Mouse (Mus musculus): ENCODE data around the gene Lamp5.
A peak's percentile ranks its signal among the peaks of the same experiment; 100 is the strongest.

Gene Lamp5

DNA sequence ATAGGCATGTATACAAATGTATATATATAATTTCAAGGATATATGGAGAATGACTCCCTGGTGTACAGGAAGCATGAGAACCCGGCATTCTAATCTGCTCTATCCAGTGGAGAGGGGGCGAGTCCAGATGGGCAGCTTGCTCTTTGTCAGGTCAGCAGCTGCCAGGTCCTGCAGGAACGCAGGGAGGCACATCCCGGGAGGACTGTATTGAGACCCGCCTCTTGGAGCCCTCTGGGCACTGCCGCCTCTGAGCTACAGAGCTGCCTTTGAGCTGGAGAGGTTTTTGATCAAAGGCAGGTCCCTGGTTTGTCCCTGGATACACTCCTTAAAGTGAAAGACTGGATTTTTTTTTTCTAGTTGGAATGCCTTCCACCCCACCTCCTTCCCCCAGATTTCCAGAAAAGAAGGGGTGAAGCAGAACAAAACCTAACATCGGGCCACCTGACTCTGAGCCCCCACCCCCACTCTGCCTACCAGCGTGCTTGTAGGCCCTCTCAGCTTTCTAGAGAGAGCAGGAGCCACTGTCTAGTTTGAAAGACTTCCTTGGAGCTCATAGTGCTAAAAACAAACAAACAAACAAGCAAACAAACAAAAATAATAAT, at the start of gene Lamp5:
TSS of gene Lamp5 (plus strand) at position 552 of the 602 bp plus-strand sequence.
- no peak for DNase-seq (ENCODE audit: low read depth, low spot score)

DNA sequence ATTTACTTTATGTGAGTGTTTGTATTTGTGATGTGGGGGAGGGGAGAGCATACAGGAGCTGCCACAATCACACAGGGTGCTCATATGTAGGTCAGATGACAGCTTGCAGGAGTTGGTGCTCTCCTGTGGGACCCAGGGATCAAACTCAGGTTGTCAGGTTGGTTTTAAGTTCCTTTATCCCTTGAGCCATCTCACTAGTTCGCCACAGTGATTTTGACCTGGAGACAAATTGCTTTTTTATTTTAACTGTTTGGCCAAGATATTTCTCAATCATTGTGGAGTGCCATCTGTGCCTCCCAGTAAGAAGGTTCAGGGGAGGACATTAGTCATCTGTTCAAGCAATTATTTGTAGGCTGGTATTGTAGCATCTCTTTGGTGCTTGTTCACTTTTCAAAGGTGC, 48.2 kb upstream of the Lamp5 start:
- no peak for DNase-seq (ENCODE audit: low read depth, low spot score)

DNA sequence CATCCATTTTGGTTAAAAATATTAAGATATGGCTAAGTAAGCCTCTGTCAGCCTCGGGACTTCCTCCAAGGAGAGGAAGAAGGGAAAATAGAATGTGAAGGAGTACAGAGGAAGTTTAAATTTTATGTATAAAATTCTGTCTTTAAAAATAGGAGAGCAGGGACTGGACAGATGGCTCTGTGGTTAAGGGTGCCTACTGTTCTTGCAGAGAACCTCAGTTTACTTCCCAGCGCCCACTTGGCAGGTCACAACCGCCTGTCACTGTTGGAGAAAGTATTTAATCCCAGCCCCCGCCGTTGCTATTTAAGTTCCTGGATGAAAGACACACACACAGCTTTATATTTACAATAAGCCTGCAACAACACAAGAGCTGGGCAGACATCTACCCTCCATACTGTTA, 45.8 kb upstream of the Lamp5 start:
- DNase-seq (ENCODE audit: low read depth, low spot score): no peak

- no peak for DNase-seq (ENCODE audit: low read depth, low spot score)
Observed at GRCm38 (mm10) chr2:136012759-136013158, 39.3 kb upstream of the Lamp5 start.

- DNase-seq (ENCODE audit: low read depth, low spot score): no peak
Observed at GRCm38 (mm10) chr2:136048464-136048863, 3.6 kb upstream of the Lamp5 start.

DNA sequence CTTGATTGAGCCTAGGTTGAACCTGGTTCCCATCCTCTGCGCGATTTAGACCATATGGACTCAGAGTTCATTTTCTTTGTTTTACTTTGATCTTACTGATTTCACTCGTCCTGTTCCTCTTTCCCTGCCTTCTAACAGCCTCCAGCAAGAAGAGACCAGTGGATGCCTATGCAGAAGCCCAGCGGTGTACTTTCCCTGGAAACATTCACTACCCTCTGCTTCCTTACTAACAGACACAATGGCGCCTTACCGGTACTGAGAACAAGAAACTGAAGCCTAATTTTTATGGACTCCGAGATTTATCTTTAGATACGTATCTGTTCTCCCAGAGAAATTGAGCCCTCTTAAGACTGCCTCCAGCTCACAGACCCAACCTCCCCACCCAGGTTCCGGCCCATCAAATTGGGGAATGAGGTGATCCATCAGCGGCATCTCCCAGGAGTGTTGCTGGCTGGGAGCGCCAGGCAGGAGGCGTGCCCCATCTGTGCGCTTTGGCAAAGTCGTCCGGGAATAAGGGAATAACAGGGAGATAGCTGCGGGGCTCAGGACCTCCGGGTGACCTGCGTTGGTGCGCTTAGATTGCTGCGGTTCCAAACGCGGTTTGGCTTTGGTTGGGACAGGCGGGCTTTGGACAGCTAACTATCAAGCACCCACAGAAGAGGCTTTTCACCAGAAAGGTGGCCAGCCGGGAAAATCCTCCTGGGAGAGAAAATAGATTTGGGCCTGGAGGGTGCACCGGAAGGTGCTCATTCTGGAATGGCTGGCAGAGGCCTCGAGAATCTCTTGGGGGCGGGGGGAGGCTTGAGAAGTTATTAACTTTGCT, 1.0 kb upstream of the Lamp5 start:
- no peak for DNase-seq (ENCODE audit: low read depth, low spot score)

GRCm38 (mm10) chr2:136057861-136058331, 5.9 kb downstream of the Lamp5 start:
- DNase-seq (ENCODE audit: low read depth, low spot score): no peak

GRCm38 (mm10) chr2:136058398-136058797, 6.4 kb downstream of the Lamp5 start:
- no peak for DNase-seq (ENCODE audit: low read depth, low spot score)

GRCm38 (mm10) chr2:136059029-136059669, 7.1 kb downstream of the Lamp5 start:
- DNase-seq (ENCODE audit: low read depth, low spot score): no peak

DNA sequence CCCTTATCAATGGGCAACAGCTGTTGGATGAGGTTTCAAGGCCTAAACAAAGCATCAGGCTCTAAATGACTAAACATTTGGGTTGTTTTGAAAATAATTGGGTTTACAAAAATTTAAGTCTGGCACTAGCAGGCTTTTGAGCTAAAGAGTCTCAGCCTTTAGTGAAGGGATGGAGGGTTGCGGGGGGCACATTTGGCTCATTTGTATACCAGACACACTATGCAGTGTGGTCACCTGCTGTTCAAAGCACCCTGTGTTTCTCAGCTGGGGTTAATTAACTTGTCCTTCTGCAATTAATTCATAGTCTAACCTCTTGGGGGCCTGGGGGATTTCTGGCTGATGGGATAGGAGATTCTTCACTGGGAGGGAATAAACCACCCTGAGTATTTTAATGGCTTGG, 12.3 kb downstream of the Lamp5 start:
- no peak for DNase-seq (ENCODE audit: low read depth, low spot score)

- no peak for DNase-seq (ENCODE audit: low read depth, low spot score)
Observed at GRCm38 (mm10) chr2:136095978-136096377, 43.9 kb downstream of the Lamp5 start.

- DNase-seq (ENCODE audit: low read depth, low spot score): no peak
Observed at GRCm38 (mm10) chr2:136097143-136097542, 45.1 kb downstream of the Lamp5 start.

- no peak for DNase-seq (ENCODE audit: low read depth, low spot score)
Observed at GRCm38 (mm10) chr2:136107597-136107996, 55.6 kb downstream of the Lamp5 start.

DNA sequence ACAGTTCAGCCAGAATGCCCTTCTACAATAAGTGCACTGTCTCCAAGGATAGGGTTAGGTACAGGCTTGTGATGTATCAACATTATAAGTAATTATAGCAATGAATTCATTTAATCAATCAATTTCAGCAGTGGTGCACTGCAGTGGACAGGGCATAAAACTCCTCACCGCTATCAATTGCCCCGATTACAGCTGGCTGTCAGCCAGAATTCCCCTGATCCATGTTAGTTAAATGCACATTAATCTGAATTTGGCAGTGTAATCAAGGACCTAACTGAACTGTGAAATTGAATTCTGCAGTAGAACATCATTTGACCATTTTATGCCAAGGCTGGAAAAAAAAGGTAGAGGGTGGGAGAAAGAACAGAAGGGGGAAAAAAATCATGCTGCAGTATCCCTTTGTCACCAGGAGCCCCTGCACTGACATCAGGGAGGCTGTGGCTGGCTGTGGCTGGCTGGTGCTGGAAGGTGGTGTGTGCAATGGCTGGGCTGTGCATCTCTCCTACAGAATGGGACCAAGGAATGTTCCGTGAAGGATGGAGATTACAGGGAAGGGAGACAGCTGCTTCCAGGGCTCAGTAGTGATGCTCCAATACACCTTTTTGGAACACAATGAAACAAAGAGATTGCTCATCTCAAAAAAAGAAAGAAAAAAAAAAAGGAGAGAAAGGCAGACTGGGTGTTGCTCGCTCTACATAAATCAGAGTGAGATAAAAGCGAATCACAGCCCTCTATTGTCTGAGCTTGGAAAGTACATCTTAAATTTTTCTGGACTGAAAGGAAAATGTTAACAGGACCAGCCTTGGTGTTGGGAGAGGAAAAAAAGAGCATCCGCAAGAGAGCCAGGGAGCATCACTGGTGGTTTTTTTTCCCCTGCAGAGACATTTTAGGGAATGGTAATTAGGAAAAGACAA, 56.3 kb downstream of the Lamp5 start:
- peak; percentile 33 for DNase-seq (ENCODE audit: low read depth, low spot score)

DNA sequence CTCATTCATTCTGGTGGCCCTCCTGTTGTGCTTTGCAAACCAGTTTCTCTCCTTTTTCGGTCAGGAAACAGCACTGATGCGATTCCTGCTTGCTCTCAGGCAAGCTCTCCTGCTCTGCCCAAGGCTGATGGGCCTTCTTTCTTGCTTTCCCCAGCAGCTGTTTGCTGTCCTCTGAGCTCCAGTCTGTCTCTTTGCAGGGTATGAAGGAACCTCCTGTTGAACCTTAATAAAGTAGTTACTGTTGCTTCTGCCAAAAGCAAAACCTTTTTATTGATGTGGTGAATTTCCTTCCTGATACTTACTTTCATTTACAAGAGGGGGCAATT, 57.0 kb downstream of the Lamp5 start:
- no peak for DNase-seq (ENCODE audit: low read depth, low spot score)

- no peak for DNase-seq (ENCODE audit: low read depth, low spot score)
Observed at GRCm38 (mm10) chr2:136113374-136113773, 61.3 kb downstream of the Lamp5 start.

DNA sequence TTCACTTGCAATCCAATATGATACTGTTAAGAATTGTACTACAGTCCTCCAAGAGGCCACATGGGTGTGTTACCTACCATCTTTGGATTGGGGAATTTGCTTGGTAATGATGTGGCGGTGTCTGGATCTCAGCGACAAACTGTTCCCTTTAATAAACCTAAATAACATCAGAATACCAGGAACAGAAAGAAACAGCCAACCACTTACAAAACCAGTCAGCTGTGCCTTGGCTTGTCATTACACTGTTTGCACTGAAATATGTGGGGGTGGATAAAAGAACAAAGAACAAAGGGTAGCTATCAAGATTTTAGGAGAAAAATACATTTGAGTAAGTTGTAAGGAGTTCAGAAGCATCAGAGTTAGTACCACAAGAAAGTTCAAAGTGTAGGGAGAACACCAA, 66.0 kb downstream of the Lamp5 start:
- DNase-seq (ENCODE audit: low read depth, low spot score): no peak
